Mouse (Mus musculus) ovary, postnatal 10 days (tissue): ENCODE measurements around the gene Crim1.

Experiments
- DNase-seq: peaks from one replicate; pipeline ENCODE4 v3.0.0; 2022; ENCODE audit warnings: low spot score

Crim1 gene

DNA sequence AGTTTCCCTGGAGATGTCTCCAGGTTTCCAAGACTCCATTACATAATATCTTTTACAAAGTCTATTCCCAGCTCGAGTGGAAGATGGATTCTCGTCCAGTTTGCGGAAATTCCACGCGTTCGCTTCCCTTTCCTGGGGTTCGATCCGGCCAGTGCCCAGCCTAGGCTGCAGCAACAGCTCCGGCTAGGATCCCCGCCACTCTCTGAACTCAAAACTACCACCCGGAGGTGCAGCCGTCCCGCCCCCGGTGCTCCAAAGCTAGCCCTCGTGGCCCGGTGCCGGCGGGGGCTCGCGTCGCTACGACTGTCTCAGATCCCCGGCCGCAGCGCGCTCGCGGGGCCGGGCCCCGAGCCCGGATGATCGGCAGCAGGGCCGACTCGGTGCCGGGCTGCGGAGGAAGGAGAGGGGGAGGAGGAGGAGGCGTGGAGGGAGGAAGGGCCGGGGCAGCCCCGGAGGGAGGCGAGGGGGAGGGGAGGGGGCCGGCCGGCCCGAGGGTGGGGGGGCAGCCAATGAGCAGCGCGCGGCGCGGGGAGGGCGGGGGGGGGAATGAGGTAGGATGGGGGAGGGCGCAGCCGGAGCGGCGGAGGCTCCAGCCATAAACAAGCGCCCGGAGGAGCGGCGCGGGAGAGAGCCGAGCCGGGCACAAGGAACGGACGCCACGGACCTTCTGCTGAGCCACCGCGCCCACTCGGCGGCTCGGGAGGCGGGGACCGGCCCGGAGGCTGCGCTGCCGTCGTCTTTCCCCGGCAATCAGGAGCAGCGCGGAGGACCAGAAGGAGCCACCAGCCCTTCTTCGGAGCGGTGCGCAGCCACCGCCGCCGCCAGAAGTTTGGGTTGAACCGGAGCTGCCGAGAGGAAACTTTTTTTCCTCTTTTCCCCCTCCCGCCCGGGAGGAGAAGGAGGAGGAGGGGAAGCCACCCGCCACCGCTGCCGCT lies at the start of gene Crim1:
Crim1 (plus strand) TSS at position 623 of the 935 bp plus-strand sequence.
- peak; percentile 63 for DNase-seq

DNA sequence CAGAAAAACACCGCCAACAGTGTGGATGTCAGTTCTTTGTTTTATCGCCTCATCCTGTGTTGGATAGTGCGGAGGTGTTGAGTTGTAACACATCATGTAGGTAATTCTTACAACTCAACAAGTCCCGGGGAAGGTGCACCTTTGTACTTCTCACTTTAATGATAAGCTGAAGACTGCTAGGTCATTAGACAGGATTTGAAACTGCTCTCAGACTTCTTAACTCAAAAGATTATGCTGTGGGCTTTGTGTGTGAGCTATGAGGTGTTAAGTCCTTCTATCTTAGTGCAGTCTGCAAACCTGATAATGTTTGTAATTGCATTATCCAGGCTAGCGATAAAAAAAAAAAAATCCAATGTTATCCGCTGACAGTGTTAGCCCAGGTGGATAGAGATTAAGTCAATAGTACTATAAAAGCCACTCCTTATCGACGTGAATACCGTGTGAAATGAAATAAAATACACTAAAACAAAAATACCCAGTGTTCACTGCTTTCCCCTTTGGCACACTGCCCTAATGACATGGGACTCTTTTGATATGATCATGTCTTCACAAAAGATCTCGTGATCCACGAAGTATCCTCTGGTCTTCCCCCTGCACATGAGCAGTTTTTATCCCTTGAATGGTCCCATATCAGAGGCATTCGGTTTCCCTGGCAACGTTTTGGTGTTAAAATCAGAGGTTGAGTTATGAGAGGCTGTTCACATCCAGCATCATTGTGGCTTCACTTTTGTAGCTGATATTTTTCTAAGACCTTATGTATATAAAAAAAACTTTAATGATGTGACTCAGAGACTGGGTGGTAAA lies 48.4 kb upstream of the Crim1 start:
- no peak for DNase-seq

DNA sequence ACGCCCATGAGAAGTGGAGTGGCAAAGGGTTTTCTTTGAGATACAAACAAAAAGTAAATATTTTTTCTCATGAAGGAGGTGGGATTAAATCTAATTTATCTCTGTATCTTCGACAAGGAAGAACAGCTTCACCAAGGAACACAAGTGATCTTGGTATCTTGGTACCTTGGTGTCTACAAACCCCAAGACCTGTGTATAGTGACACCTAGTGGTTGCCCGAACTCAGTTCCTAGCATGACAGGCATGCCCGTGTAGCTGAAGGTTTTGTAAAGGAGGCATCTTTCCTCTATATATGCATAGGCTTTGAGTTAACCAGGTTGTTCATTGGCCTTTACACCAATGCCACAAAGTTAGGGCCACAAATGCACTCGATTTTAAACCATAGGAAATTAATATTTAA lies 36.8 kb upstream of the Crim1 start:
- DNase-seq, result peak; percentile 9

DNA sequence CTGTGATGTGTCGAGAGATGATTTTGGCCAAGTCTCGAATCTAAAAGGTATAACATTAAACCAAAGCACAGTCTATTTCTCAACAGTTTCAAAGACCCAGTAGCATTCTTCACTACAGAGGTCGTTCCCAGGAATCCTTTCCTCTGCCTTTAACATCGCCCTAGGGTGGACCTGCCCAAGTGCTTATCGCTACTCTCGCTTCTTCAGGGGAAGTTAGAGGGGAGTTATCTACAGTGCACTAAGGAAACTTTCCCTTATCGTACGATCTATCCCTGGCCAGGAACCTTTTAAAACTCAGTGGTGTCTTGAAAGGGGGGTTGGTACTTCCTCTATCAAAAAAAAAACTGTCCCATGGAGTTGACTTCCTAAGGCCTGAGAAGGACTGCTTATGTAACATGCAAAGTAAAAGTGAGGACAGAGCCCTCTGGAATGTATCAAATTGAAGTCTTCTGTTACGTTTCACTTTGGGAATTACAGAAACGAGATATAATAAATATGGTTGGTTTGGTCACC lies 36.3 kb upstream of the Crim1 start:
- no peak for DNase-seq

DNA sequence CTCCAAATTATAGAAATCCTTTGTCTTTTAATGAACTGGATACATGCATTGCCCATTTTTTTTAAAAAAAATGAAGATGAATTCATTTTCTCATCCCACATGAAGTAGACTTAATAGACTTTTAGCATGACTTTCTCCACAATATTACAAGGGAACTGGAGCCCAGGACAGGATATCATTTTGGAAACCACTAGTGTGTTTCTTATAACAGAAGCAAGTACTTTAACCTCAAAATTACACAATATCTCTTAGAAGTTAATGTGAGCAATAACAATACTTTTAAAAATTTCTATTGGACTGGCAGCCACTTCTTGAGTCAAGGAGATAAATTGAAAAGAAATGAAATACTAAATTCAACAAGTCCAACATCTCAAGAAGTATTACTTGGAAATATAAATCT lies 34.2 kb upstream of the Crim1 start:
- no peak for DNase-seq

DNA sequence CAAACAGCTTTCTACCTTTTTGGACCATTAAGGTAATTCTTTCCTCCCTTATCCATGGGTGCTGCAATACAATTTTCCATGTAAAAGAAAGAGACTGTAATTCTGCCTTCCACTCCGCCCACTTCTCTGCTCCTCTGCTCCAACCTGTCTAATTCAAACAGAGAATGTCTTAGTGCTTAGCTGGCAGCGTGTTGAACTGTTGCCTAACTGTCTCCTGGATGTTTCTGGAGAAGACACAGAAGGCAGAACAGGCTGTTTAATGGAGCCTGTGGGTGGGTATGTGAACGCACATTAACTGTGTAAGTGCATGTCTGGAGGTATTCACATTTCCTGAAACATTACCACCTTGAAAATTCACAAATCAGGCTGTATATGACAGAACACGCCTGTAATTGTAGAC lies 33.5 kb upstream of the Crim1 start:
- DNase-seq, result no peak

DNA sequence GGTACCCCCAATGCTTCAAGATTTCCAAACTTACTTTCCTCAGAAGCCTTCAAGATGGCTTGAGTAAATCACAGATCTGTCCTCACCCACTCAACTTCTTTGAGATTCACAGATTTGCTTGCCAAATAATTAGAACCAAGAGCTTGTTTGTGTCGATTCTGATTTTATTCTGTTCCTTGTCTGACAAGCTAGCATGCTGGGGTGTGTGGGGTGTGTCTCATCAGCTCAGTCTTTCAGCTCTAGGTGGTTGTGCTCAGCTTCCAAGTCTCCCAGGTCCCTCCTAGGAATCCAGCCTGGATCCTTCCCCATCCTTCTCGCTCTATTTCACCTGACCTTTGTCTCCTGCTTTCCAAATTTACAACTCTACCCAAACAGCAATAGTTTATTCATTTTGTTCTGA lies 27.7 kb upstream of the Crim1 start:
- DNase-seq, result no peak

DNA sequence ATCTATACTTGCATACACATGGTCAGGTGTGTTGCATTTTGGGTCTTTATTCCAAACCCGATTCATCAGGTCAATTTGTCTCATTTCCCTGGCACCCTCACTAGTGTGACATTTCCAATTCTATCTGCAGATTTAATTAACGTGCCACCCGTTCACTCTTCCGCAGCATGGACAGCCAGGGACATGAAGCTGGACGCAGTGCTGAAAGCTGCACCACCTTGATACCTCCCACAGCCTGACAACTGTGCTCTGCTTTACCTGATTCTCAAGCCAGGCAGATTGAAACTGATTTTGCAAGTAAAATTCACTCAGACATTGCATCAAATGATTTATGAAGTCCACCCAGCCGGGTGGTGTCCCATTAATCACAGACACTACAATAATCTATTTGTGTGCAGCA lies 19.3 kb upstream of the Crim1 start:
- no peak for DNase-seq

DNA sequence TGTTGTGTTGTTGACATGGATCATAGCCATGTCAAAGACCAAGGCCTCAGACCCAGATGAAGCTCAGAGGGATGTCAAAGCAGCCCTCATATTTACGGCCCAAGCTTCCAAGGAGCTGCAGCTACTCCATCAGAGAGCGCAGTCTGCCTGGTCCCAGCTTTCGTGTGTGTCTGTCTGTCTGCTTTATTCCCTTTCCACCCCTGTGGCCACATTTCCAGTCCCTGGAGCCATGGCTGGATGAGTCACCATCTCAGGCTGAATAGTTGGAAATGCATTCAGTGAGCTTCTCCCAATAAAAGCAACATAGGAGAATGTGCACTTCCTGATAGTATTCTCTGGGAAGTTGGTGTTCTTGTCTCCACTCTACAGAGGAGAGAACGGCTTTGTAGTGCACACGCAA lies 3.9 kb upstream of the Crim1 start:
- no peak for DNase-seq

DNA sequence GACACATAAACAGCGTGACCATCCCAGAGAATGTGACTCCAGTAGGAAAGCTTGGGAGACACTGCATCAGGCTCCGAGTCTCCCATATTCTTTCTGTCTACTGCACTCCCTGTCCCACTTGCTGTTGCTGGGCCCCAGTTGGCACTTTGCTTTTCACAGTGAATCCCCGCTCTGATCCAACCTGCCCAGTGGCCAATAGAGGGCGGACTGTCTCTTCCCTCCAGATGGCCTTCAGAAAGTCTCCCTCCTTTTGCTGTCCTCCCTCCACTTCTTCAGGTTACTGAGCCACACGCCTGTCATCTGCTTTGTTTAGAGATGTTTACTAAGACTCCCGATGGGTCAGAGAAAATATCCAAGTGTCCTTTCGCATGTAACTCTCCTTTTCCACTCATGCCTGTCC lies 2.9 kb upstream of the Crim1 start:
- DNase-seq, result no peak

DNA sequence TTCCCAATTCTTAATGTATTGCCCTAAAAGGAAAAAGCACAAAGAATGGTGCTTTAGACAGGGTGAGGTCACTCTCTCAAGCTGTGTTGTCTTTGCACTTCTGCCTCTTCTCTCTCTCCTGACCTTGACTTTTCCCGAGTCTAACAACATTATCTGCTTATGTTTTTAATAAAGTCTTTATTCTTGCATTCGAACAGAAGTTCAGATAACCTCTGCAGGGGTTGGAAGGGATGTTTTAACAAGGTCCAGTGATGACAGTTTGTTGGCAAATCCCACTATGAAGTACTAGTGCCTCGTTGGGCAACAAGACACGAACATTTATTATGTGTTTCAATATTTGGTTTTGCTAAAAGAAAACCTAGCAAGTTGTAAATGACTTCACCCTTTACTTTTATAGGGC lies 1.9 kb upstream of the Crim1 start:
- DNase-seq, result no peak

DNA sequence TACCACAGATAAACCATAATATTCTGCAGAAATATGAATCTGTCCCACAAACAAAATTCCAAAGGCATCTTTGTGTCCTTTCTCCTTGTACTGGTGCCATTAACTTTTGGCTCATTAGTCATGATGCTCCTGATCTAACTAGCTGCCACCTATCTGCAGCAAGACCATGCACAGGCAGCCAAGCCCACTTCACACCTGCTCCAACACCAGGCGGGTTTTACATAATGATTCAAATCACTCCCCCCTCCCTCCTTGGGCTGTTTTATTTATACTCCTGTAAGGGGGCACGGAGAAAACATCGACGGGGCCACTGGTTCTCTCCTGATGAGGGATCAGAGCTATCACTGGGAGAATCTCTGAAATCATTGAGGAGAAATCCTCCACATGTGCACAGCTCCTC lies 1.2 kb upstream of the Crim1 start:
- DNase-seq, result no peak

DNA sequence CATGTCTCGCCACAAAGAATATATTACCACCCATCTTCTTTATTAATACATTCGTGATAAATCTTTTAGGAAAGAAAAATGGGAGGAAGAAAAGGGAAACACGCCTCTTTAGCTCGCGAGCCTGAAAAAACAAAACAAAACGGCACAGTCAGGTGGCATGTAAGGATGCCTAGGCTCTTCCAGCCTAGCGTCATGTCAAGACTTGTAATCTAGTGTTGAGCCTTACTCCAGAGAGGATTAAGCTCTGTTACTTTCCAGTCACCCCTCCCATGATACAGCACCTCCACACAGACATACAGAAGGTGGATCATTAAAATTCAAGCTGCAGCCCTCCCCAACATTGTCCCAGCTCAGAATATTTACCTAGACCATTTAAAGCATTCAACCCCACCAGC lies 820 bp upstream of the Crim1 start:
- DNase-seq, result no peak

DNA sequence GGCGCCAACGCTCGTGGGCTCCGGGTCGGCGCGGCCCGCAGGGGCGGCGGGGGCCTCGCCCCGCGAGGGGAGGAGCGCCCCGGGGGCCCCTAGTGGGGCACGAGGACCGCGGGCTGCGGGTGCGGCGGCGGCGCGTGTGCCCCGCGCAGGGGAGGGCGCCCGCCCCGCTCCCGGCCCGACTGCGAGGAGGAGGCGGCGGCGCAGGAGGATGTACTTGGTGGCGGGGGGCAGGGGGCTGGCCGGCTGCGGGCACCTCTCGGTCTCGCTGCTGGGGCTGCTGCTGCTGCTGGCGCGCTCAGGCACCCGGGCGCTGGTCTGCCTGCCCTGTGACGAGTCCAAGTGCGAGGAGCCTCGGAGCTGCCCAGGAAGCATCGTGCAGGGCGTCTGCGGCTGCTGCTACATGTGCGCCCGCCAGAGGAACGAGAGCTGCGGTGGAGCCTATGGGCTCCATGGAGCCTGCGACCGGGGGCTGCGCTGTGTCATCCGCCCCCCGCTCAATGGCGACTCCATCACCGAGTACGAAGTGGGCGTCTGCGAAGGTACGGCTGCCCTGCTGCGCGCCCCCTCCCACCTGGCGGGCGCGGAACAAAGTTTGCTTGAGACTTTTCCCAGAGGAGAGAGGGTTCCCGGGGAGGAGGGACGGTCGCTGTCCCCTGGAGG lies 643 bp downstream of the Crim1 start:
- peak; percentile 33 for DNase-seq

DNA sequence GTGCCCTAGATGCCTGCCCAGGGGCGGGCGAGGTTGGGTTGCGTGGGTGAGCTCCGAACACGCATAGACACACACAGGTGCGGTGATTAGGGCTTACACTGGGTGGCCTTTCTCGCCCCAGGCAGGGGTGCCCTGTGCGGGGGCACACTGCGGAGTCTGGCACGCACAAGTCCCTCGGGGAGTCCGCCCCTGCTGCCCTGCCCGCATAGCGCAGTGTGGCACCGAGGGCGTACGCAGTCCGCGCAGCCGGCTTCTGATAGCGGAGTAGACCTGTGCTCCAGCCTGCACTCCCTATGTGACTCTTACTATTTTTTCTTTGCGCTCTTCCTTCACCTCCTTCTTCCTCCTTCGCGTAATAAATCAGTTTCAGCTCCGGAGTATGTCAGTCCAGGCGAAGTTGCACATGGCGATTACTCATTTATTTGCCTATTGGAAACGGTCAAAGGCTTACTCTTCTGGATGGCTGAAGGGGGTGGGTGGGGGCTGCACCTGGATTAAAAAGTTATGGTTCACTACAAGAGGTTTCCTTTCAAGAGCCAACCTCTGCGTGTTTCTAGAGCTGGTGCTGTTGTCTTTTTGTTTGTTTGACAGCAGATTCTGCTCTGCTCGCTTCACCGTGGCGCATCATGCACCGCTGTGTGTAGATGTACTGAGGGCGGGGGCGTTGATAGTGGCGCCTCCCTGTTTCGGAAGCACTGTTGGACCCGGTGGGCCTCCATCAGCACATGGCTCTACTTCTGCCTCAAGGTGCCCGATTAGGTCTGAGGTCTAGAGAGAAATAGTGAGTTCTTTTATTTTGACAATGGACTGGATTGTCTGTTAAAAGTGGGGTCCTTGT lies 1.4 kb downstream of the Crim1 start:
- DNase-seq, result no peak

DNA sequence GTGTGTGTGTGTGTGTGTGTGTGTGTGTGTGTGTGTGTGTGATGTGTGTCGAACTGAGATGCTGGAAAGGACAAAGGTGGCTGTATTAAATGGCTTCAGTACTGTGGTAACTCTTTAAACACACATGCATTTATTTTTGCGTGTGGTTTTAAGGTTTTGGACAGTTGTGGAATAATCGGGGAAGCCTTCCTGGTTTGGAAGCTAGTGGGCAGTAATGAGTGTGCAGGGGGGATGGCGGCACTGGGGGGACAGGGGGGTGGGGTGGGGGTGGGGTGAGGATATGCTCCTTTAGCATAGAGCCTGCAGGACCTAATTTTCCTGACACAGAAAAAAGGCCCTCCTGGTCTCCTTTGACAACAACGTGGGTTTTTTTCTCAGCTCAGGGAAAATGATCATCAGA lies 2.2 kb downstream of the Crim1 start:
- DNase-seq, result no peak

DNA sequence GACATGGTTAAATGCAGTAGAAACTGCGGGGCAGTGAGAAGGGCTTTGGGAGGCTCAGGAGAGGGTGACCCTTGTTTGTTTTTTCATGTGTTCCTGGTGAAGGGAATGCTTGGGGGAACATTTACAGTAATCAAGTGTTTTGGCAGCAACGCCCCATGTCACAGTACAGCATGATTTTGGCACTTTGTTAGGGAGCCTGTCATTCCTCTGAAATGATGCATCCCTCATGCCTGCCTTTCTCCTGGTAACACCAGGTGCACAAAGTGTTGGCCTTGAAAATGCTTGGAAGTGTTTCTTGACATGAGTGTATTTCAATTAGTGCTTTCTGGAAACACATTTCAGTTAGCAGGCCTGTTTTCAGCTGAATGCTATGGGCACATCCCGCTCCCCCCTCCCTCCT lies 2.7 kb downstream of the Crim1 start:
- no peak for DNase-seq

DNA sequence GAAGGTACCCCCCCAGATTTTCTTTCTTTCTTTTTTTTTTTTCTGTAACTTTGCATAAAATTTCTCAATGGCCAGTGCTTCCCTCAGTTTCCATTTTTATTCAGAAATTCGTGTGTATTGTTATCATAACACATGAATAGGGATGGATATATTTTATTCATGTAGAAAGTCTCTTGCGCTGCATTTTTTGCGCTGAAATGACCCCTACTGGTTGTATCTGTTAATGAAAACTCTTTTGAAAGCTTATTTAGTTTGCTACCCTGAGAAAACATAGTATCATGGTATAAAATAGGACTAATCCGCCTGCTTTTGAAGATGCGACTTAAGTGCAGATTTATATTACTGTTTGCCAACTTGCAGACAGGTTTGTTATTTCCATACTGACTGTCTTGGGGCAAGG lies 3.4 kb downstream of the Crim1 start:
- DNase-seq, result no peak

DNA sequence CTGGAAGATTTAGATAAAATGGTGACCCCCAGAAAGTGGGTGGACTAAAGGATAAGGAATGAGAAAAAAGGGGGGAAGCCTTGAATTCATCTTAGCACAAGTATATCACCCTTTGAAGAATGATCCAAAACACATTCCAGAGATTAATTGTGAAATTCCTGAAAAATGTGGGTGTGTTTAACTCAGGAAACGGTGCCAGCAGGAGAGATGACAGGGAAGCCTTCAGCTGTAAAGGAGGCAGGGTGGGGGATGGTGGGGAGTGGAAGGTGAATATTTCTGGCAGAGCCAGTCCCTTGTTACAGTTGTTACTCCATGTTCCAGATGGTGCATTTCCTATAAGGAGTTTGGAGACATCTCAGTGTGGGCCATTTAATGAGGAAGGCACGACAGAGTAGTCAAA lies 6.4 kb downstream of the Crim1 start:
- no peak for DNase-seq

DNA sequence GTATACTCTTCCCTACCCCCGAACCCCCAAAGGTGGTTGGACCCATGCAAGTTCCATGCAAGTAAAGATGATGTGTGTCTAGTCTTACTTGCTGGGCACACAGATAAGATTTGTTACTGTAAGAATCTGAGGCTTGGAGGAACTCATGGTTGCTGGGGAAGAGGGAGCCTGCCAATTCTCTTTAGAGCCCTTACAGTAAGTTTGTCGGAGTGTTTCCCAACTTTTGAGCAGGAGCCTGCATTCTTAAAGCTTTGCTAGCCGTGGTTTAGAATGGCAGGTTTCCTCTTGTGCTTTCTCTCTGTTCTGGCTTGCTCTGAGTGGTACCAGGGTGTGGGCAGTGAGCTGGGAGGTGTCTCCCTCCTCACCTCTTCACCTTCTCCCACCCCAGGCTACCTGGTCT lies 7.2 kb downstream of the Crim1 start:
- DNase-seq, result no peak

DNA sequence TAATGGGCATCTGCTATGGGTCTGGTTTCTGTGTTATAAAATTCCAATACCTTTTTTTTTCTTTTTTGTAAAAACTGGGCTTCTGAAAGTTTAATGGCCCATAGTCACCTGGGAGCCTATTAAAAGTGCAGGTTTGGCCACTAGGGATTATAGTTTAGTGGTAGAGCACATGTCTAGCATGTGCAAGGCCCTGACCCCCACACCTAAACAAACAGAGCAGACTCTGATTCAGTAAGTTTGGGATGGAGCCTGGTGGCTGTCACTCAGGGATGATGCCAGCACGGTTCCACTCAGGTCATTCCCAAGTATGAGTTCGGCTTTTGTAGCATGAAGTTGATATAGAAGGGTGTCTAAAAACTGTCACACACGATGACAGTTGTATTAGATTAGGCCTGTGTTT lies 8.8 kb downstream of the Crim1 start:
- no peak for DNase-seq

DNA sequence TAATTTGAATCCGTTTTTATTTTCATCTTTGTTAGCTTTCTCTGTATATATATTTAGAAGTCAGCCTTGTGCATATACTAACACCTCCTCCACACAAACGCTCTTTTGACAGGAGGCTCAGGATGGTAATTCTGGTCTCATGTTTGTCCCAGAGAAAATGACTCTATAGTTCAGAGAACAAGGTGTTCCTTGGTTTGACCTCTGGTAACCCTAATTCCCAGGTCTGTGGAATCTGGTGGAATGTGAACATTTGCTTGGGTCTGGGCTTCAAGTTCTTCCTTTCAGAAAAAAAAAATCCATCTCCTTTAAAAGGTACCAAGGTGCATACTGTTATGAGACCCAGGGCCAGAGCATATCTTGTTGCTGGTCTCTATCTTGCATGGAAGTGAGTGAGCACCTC lies 9.6 kb downstream of the Crim1 start:
- DNase-seq, result no peak
